Mouse (Mus musculus) C2C12 (cell line): Measurements from ENCODE around the gene Tbc1d10c.

ENCODE experiments used
- CTCF ChIP-seq: IDR thresholded peaks from one replicate; pipeline ENCODE4 v1.5.1; 2011; ENCODE audit not compliant: control insufficient read depth, insufficient read depth, insufficient read length
- FOSL1 ChIP-seq: IDR thresholded peaks from one replicate; pipeline ENCODE4 v1.8.0; 2011; ENCODE audit warnings: mild to moderate bottlenecking, low read length; ENCODE audit not compliant: poor library complexity, insufficient read depth, severe bottlenecking
- MYOD1 ChIP-seq: IDR thresholded peaks from one replicate; pipeline ENCODE4 v1.6.1; 2011; ENCODE audit warnings: low read depth; ENCODE audit not compliant: control insufficient read depth, insufficient read length
- MYOG ChIP-seq: IDR thresholded peaks from one replicate; pipeline ENCODE4 v1.6.1; 2011; ENCODE audit not compliant: control insufficient read depth, insufficient read length; ENCODE audit errors: extremely low read depth
- USF1 ChIP-seq: IDR thresholded peaks from one replicate; pipeline ENCODE4 v1.6.1; 2011; ENCODE audit warnings: low read depth, mild to moderate bottlenecking, control low read depth, moderate library complexity

DNA sequence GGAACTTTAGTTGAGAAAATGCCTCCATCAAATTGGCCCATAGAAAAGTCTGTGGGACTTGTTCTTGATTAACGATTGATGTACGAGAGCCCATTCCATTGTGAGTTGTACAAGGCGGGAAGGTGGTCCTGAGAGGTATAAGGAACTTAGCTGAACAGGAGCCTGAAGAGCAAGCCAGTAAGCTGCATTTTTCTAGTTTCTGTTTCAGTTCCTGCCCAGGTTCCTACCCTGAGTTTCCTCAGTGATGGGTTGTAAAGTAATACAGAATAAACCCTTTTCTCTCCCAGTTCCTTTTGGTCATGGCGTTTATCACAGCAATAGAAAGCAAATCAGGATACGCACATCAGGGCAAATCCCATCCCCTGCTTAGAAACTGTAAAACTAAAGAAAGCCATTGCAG, 53.2 kb downstream of the Tbc1d10c start:
- TF ChIP-seq USF1 (no peak), CTCF (no peak), MYOD1 (no peak), FOSL1 (no peak), MYOG (no peak)
